Mouse (Mus musculus): ENCODE results near the gene Arhgap31.

GRCm38 (mm10) chr16:38592946-38593345, 120.1 kb downstream of the Arhgap31 start:
- TF ChIP-seq GATA1 (IDR thresholded peaks at IDR 0.05; ENCODE audit: borderline replicate concordance, low read length) = no peak
- no peak for TF ChIP-seq FLI1 (IDR thresholded peaks at IDR 0.05; ENCODE audit: low read length)

Measured in megakaryocyte, embryonic 14.5 days (primary cell).